Mouse (Mus musculus): Measurements from ENCODE around the gene Eif3d.
A peak's percentile ranks its signal among the peaks of the same experiment; 100 is the strongest.

The Eif3d gene

DNA sequence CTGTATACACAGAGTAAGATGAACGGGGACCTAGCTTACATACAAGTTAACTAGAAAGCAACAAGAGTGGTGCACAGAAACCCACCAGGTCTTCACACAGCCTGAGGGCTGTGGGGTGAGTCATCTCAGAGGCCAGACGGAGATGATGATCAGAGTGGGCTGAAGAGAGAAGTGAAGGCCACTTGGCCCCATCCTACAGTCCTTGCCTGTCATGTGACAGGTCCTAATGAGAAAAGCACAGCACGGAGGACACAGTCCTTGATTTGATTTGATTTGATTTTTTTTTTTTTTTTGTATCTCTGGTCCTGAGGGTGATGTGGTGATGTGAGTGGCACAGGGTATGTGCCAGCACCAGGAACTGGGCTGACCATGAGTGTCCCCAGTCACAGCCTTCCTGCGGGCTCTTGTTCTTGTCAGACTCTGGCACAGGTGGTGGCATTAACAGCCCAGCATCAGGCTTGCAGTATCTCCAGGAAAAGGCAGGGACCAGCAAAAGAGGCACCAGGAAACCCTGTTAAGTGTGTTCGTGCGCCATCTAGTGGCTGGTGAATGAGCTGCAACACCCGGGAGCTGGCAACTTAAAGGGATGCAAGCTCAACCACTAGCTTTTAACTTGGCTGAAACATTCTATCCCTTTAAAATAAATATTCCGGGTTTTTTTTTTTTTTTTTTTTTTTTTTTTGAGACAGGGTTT, 53.6 kb downstream of the Eif3d start:
- DNase-seq, result peak; percentile 88

DNA sequence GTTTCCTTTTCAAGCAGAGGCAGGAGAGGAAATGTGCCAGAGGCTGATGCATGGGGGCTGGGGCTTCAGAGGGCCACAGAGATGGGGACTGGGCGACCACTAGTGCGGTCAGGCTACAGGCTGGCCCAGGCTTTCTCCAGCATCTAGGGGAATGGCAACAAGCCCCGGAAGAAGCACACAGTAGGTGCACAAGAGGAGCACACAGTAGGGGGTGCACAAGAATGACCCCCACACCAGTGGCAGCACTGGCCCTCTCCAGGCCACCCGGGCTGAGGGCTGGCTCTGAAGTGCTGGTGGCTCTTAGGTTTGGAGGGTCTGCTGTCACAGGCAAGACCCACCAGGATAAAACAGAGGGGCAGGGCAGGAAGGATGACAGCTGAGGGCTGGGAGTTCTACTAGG, 55.3 kb downstream of the Eif3d start:
- no peak for DNase-seq

DNA sequence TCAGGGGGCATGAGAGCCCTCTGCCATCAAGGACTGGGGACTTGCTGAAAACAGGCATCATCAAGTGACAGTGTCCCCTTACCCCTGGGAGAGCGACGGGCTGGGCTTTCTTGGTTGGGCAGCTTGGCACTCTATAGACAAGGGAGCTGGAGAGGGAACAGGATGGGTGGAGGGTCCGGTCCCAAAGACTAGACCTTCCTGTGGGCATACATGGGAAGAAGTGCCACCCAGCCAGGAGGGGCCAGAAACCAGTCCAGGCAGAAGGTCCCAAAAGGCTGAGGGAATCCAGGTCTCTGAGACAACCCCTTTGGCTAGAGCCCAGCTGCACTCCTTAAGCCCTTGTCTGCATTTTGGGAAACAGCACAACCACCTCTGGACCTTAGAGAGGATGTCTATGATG, 56.1 kb downstream of the Eif3d start:
- DNase-seq, result no peak

DNA sequence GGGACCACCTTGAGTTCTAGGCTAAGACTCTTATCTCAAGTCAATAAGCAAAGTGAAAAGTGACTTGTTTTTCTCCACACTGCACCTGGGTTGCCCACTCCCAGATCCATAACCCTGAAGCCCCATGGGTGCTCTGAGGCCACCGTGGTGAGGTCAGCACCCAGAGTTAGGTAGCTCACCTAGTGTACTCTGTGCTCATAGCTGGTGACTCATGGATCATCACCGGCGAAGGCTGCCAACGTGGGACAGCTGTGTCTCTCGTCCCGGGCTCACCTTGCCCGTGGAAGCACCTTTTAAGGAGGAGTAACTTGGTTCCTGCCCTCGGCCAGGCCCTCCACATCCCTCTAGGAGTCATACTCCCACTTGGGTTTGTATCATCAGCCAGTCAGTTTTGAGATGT, 57.6 kb downstream of the Eif3d start:
- no peak for DNase-seq

DNA sequence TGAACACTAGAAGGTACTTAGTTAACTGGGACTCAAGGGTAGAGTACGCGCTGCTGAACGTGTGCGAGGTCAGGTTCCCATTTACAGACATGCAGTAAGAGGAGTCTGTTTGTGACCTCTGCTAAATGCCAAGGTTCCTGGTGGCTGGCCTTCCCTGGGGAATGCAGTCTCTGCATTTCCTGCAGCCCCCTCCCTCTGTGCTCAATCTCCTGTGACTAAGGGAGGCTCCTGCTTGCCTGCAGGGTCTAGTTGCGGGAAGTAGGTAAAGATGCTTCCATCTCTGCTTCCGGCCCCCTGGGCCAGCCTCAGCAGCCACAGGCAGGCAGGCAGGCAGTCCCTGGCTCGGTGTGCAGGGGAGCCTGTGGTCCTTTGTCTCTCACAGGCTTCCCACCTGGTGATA, 58.0 kb downstream of the Eif3d start:
- DNase-seq, result peak; percentile 47

DNA sequence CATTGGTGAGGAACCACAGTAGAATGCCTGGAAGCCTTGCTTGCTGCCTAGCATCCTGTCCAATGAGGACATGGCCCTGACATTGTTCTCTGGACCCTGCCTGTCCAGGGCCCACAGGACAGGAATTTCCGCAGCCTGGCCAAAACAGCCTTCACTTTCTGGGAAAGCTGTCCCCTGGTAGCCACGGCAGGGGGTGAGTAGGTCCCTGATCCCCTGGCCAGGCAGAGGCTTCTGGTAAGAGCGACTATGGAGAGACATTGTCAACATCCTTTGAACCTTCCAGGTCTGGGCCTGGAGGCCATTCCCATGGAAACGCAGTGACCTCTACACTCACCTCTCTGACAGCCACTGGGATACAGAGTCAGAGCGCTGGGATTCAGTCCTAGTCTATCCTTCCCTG, 58.6 kb downstream of the Eif3d start:
- DNase-seq, result no peak

DNA sequence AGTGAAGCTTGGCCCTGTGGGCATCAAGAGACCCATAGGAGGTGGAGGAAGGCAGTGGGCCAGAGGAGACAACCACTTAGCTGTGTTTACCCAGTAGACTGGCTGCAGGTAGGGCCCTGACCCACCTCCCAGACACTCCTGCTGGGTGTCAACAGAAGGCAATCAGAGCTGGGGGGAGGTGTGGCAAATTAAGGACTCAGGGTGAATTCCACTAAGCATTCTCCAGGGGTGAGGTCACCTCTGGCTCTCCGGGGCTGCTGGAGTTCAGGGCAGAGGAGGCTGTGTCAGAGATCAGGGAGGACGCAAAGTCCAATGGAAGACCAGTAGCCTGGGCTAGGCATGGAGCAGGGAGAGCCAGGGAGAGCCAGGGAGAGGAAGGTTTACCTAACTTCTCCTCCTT, 59.5 kb downstream of the Eif3d start:
- no peak for DNase-seq
